Mouse (Mus musculus): ENCODE results near the gene Mink1. TPM values are rescaled to one million over a fixed set of nuclear protein-coding genes. Genes with fewer than 3 reads are reported as not detected.
A peak's percentile ranks its signal among the peaks of the same experiment; 100 is the strongest.

The Mink1 gene
- total RNA-seq, 1 experiment from 2014 or later: 52.5 TPM

DNA sequence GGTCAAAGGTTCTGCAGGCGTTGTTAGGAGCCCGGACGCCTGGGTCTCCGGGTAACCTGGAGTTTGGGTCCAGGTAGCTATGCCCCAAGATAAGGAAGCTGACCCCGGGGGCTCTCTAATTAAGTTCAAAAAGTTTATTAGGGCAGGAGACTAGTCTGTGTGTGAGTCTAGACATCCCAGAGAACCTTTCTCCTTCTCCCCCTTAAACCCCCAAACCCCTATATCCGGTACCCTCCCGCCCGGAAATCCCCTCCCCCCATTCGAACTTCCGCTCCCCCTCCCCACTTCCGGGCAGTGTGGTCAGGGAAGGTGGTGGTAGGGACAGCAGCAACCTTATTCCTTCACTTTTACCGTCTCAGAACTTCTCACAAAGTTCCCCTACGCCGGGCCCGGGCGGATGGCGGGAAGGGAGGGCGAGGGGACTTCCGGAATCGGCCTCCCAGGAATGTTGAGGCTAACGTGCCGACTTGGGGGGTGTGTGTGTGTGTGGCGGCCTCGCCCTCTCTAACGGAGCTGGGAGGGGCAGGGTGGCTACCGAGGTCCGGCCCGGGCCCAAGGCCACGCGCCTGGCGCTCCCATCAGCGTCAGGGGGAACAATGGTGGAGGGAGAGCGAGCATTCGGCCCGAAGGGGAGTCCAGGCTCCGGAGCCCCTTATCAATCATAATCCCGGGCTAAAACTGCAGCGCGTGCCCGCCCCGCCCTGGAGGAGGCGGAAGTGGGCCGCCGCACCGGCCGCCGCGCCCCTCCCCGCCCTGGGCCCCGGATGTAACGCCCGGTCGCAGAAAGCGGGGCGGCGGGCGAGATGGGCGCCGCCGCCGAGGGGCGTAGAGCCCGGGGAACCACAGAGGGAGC is 90.9 kb downstream of the Mink1 start:
- peak; percentile 85 for DNase-seq

DNA sequence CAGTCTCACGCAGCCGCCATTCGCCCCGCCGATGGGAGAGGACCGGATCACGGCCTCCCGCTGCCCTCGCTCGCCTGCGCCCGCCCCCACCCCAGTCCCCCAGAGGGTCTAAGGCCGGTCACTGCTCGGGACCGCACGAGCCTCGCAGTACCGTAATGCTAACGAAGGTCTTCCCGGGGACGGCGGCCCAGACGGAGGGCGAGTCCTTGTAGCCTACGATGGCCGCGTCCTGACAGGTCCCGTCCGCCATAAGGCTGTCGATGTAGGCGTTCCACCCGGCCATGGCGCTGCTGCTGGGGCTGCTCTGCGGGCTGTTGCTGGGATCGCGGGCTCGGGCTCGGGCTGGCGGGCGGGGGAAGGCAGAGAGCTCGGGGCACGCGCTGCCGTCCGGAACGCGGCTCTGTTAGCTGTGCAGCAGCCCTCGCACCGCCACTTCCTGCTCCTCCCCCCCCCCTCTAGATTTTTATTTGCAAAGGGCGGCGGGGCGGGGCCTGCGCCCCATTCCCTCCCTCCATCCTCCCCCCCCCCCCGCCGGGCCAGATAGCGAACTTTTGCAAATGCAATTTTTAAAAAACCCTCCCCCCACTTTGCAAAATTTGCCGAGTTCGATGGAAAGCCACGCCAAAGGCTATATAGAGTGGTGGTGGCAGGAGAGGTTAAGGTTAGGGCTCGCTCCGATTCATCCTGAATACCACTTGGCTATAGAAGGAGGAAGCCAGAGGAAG is 91.7 kb downstream of the Mink1 start, which contains the start of gene Pfn1:
Gene Pfn1 (minus strand): TSS at position 447 of the 725 bp plus-strand sequence.
- peak; percentile 90 for DNase-seq

DNA sequence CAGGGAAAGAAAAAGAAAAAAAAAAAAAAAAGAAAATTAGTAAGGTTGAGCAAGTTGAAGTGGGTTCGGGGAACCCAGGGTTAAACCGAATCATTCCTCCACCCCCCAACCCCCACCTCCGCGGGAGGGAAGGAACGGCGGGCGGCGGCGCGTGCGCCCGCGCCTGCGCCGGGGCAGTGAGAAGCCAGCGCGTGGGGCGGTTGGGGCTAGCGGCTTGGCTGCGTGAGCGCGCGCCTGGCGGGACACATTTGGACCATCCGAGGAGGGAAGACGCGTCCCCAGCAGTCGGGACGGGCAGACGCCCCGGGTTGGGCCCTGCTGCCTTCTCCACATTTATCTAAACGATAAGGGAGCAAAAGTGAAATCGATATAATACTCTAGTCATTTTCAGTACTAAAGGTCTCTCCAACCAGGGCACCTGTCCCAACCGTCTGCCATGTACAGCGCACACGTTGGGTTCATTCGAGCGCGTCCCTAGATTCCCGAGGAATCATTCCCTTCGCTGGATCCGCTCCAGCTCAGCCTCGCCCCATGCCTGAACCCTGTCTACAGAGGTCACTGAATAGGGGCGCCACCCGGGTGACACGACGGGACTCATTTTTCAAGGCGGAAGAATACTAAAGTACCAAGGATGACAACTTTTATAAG is 92.4 kb downstream of the Mink1 start:
- DNase-seq: peak; percentile 94

DNA sequence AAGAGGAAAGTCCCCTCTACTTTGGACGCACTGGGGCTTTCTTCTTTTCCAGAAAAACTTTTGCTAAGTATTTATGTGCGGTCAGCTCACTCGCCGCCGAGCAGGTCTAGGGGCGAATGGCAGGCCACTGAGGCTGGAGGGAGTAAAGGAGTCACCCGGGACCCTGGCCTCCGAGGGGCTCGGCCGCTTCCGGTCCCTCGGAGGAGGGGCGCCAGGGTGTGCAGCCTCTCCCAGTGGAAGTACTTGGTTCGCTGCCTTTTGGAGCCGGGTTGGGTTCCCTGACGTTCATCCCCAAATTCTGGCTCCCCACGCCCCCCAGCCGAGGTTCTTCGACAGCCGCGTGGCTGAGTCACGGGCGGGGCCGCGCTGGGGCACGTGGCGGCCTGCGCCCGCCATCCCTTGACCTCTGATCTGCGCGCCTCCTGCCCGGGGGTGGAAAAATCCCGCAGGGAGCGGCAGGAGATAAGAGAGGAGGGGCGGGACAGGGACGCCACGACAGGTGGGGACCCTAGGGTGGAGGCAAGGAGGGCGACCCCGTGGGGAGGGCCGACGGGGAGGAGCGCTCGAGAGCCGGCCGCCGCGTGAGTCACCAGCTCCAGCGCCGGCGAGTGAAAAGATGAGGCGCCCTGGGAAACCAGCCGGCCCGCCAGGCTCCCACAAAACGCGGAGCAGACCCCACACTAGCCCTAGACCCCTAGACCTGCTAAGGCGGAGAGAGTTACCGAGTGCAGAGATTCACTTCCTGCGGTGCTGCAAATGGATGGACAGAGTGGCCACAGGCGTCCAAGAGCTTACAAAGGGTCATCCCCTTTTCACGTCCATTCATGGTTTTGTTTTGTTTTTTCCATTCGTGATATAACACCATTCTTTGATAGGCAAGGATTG is 93.1 kb downstream of the Mink1 start:
- peak; percentile 79 for DNase-seq

DNA sequence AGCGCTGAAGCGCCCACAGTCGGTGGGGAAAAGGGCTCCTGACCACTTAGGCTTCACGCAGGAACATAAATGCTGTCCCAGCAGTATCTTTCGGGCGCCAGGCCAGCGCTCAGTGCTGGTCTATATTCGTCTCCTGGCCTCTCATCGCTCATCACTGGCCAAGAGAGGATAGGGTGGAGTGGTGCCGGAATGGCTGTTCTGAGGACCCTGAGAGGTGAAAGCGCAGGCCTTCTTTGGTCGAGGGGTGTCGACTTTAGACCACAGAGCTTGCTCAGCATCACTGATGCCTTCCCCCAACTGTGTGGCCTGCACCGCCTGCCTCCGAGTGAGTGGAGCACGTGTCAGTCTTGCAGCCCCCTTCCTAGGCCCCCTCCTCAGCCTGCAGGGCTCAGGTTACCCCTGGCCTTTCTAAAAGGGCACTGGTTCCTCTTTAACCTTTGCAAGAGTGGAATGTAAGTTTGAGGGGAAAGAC is 93.8 kb downstream of the Mink1 start:
- peak; percentile 56 for DNase-seq

DNA sequence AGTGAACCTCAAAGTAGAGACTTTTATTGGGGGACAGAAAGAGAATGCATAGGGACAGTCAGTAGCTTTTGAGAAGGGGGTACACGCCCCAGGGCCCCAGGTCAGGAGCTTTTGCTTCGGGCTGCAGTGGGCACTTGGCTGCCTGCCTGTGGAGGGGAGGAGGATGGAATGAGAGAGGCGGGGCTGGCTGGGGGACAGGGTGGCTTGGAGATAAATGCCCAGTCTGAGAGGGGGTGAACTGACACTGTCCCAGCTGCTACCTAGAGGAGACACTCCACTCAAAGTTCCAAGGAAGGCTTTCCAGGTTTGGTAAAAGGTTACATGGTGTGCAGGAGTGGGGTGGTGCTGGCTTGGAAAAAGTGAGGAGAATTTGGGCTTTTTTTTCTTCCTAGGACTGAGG is 94.3 kb downstream of the Mink1 start, which contains the start of gene Eno3:
Gene Eno3 (plus strand): TSS at position 239 of the 400 bp plus-strand sequence.
- DNase-seq: peak; percentile 50

DNA sequence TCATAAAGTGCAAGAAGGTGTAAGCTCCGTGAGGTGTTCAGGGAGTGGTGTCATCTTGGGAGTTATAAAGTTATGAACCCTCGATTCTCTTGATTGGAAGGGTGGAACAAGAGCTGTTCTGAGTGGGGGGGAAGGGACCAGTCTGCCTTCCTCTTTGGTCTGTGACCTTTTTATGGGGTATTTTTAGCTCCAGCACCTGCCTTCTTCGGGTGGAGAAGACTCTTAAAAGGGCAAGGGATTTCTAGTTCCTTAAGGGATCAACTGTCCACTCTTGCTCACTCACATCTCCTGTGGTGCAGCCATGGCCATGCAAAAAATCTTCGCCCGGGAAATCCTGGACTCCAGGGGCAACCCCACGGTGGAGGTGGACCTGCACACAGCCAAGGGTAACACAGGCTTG is 94.9 kb downstream of the Mink1 start:
- no peak for DNase-seq

DNA sequence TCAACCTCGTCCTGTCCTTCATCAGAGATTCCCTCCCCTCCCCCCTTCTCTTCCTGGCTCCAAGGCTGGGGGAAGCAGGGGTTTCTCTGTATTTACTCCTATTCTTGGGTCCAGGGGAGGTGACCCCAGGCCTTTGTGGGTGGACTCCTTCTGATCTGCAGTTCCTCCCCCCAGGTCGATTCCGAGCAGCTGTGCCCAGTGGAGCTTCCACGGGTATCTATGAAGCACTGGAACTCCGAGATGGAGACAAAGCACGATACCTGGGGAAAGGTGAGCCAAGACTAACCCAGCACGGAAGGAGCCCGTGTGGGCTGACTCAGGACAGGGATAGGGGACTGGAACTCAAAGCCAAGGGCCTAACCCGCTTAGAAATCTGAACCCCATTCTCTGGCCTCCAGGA is 95.3 kb downstream of the Mink1 start:
- no peak for DNase-seq

DNA sequence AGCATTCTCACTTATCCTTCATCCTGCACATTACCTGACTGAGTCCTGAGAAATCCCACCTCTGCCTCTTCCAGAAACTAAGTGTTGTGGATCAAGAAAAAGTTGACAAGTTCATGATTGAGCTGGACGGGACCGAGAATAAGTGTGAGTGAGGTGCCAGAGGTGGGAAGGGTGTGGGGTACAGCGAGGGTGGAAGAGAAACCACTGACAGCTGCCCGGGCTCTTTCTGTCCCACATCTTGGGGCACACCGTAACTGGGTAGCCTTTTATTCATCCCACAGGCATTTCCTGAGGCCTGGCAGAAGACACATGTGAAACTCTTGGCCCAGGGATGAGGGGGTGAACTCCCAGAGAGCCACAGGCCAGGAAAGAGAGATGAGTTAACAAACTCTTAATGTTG is 95.8 kb downstream of the Mink1 start:
- no peak for DNase-seq

DNA sequence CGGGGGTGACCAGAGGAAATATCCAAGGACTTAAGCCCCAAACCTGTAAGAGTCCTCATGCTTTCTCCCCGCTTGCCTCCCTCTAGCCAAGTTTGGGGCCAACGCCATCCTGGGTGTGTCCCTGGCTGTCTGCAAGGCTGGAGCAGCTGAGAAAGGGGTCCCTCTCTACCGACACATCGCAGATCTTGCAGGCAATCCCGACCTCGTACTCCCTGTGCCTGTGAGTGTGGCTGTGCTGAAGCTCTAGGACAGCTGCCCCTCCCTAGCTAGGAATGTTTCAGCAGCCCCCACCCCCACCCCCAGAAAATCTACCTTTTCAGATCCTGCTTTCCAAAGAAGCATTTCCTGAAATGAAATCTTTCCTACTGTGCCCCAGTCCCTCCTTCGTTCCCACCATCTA is 96.3 kb downstream of the Mink1 start:
- no peak for DNase-seq

DNA sequence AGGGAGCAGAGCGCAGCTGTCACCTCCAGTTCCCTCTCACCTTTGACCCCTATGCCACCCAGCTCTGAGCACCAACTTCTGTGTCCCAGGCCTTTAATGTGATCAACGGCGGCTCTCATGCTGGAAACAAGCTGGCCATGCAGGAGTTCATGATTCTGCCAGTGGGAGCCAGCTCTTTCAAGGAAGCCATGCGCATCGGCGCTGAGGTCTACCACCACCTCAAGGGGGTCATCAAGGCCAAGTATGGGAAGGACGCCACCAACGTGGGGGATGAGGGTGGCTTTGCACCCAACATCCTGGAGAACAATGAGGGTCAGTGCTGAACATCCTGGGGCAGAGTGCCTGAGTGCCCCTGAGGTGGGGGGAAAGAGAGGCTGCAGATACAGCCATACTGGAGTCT is 97.9 kb downstream of the Mink1 start:
- DNase-seq: no peak

DNA sequence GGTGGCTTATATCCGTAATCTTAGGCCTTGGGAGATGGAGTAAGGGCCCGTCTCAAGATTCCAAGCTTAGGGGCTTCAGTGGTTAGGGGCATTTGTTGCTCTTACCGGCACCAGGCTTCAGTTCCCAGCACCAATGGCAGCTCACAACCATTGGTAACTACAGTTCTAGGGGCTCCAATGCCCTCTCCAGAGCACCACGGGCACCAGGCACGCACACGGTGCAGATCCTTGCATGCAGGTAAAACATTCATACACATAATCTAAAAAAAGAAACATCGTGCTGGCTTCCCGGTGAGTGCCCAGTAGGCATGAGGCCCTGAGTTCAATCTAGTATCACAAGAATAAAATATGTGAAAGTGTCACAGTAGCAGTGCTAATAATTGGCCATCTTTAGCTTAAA is 100.4 kb downstream of the Mink1 start:
- no peak for DNase-seq

DNA sequence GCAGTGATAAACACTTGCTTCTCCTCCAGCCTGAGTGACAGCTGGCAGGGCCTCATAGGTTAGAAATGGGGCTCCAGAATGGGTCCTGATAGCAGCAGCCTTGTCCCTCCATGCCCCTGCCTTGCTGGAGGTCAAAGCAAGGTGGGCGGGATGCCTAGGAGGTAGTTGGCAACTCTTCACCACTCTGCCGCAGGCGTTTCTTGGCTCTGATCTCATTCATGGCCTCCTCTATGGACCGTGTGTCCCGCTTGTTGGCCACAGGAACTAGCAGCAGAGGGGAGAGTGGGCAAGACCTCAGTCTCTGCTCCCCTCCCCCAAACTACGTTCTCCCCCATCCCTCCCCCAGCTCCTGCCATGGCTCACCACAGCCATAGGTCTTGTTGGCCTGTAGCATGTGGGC is 101.3 kb downstream of the Mink1 start:
- DNase-seq: no peak

Other genes with a start within 250 kb of the Mink1 start
- not detected in 2 replicates for gene Alox12e, start 240.3 kb upstream of the Mink1 start, total RNA-seq (2021)
- 4.4 and 4.7 TPM in 2 replicates for gene Alox15, start 210.8 kb upstream of the Mink1 start, total RNA-seq (2021)
- gene Pelp1, start 152.8 kb upstream of the Mink1 start, total RNA-seq (2021): 23.2 and 28.9 TPM in 2 replicates
- 17.5 and 32.6 TPM in 2 replicates for gene Arrb2, start 130.2 kb upstream of the Mink1 start, total RNA-seq (2021)
- 18.1 and 23.3 TPM in 2 replicates for gene Med11, start 111.0 kb upstream of the Mink1 start, total RNA-seq (2021)
- 1.3 and 1.5 TPM in 2 replicates for gene Zmynd15, start 103.4 kb upstream of the Mink1 start, total RNA-seq (2021)
- 4.0 and 6.0 TPM in 2 replicates for gene Cxcl16, start 102.9 kb upstream of the Mink1 start, total RNA-seq (2021)
- gene Tm4sf5, start 57.6 kb upstream of the Mink1 start, total RNA-seq (2021): not detected in 2 replicates
- not detected in 2 replicates for gene Vmo1, start 48.3 kb upstream of the Mink1 start, total RNA-seq (2021)
- gene Gltpd2, start 43.7 kb upstream of the Mink1 start, total RNA-seq (2021): 0.45 and 7.9 TPM in 2 replicates
- 233 and 258 TPM in 2 replicates for gene Psmb6, start 37.5 kb upstream of the Mink1 start, total RNA-seq (2021)
- not detected in 2 replicates for gene Gm40193, start 29.9 kb upstream of the Mink1 start, total RNA-seq (2021)
- 8.5 and 10.9 TPM in 2 replicates for gene Pld2, start 22.8 kb upstream of the Mink1 start, total RNA-seq (2021)
- gene 4930544D05Rik, start 53.0 kb downstream of the Mink1 start, total RNA-seq (2021): not detected in 2 replicates
- gene Chrne, start 56.3 kb downstream of the Mink1 start, total RNA-seq (2021): not detected in 2 replicates
- gene Gp1ba, start 76.2 kb downstream of the Mink1 start, total RNA-seq (2021): 0.49 and 0.56 TPM in 2 replicates
- 69.6 and 88.5 TPM in 2 replicates for gene Rnf167, start 84.4 kb downstream of the Mink1 start, total RNA-seq (2021)
- gene Slc25a11, start 84.6 kb downstream of the Mink1 start, total RNA-seq (2021): 175 and 184 TPM in 2 replicates
- 807 and 918 TPM in 2 replicates for gene Pfn1, start 91.8 kb downstream of the Mink1 start, total RNA-seq (2021)
- gene Eno3, start 94.3 kb downstream of the Mink1 start, total RNA-seq (2021): 14.9 and 21.4 TPM in 2 replicates
- gene Spag7, start 106.5 kb downstream of the Mink1 start, total RNA-seq (2021): 72.5 and 77.1 TPM in 2 replicates
- gene Camta2, start 125.2 kb downstream of the Mink1 start, total RNA-seq (2021): 38.8 and 41.8 TPM in 2 replicates
- gene Inca1, start 137.3 kb downstream of the Mink1 start, total RNA-seq (2021): 15.2 and 15.8 TPM in 2 replicates
- 154 and 159 TPM in 2 replicates for gene Kif1c, start 137.7 kb downstream of the Mink1 start, total RNA-seq (2021)
- gene Zfp3, start 201.3 kb downstream of the Mink1 start, total RNA-seq (2021): 8.7 and 10.3 TPM in 2 replicates
- 0.41 and 1.2 TPM in 2 replicates for gene Scimp, start 249.7 kb downstream of the Mink1 start, total RNA-seq (2021)

Measured in adrenal gland, postnatal 14 days (tissue).